Comparison of ENCODE assay signal across 13 mouse cellular contexts in genomic region chr1:156537701-156538100, GRCm38 (mm10).
"Had no signal": no experiment of that assay in that cellular context is flagged by ENCODE, and none has a peak within 500 bp of the region (broad histone marks: within the 10 kb centered on the region; RNA-seq: fewer than 3 reads in every experiment).

No protein-coding gene starts in this region.

- H3K36me3 ChIP-seq: liver, embryonic 12.5 days; liver, embryonic 15.5 days; lung, embryonic 15.5 days; stomach, embryonic 15.5 days had no signal

- H3K4me3 ChIP-seq: left cerebral cortex, adult 2 months; liver, embryonic 12.5 days; liver, embryonic 15.5 days; lung, embryonic 15.5 days; stomach, embryonic 15.5 days had no signal

- H3K9me3 ChIP-seq: liver, embryonic 12.5 days; liver, embryonic 15.5 days; lung, embryonic 15.5 days; stomach, embryonic 15.5 days had no signal

- H3K9ac ChIP-seq: liver, embryonic 12.5 days; liver, embryonic 15.5 days; lung, embryonic 15.5 days; stomach, embryonic 15.5 days had no signal

- ATAC-seq: intestine, postnatal 0 days; liver, embryonic 12.5 days had no signal

- H3K4me1 ChIP-seq: liver, embryonic 12.5 days; liver, embryonic 15.5 days; lung, embryonic 15.5 days; stomach, embryonic 15.5 days had no signal

- DNase-seq: layer of hippocampus, postnatal 36 days; lung, adult 18-20 months; lung, postnatal 14 days; lung, postnatal 4 days; right cerebral cortex, postnatal 4 days; thymus, postnatal 25 days had no signal

- H3K4me2 ChIP-seq: liver, embryonic 12.5 days; liver, embryonic 15.5 days; lung, embryonic 15.5 days; midbrain, embryonic 11.5 days; stomach, embryonic 15.5 days had no signal

- H3K27me3 ChIP-seq: liver, embryonic 12.5 days; liver, embryonic 15.5 days; lung, embryonic 15.5 days; stomach, embryonic 15.5 days had no signal

- H3K27ac ChIP-seq: left cerebral cortex, adult 2 months; liver, embryonic 12.5 days; liver, embryonic 15.5 days; lung, embryonic 15.5 days; stomach, embryonic 15.5 days had no signal
